Mouse (Mus musculus): ENCODE measurements around the gene Gm15155. TPM values are rescaled to one million over a fixed set of nuclear protein-coding genes. Genes with fewer than 3 reads are reported as not detected.

Gene Gm15155
- not detected in 2 replicates for polyA plus RNA-seq (2016; fragmentation: Nextera tagmentation; extraction: Ambion mirVana)

DNA sequence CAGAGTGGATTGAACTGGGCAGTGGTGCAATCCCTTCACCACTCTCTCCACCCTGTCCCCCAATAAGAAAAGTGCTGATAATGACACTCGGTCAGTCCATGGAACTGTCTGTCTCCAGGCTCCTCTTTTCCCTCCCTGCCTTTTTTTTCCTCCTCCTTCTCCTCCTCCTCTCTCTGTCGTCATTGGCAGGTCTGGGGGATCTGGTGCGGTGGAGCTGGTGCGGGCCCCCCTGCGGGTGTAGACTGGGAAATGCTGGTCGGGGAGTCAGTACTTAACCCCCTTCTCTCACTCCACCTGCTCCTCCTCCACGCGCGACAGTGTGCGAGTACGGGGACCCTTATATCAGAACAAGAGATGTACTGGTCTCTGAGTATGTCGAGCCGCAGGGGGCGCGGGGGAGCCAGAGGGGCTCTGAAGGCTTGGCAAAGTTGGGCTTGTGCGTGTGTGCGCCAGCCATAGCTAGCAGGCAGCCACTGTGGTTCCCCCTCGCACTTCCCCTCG is at the start of gene Gm15155:
Gm15155 (plus strand) TSS at position 401 of the 501 bp plus-strand sequence.
- Histone ChIP-seq H3K4me1 (no peaks in the 10 kb centered on the region), H3K9ac (0 out of 2 replicates have a peak within 1 kb of the TSS, but pooled peaks have one; percentile 27), H3K9me3 (no peaks in the 10 kb centered on the region), H3K4me2 (replicated peaks) (peak within 1 kb of the TSS; percentile 91), H3K4me3 (peak within 1 kb of the TSS; percentile 47), H3K27me3 (peaks cover 43% of the 10 kb centered on the region), H3K36me3 (no peaks in the 10 kb centered on the region), H3K27ac (no peak within 1 kb of the TSS)
- WGBS = 19% methylated on average over 19 of the region's 19 CpGs
- peak; percentile 36 for ATAC-seq (ENCODE audit: insufficient number of reproducible peaks, insufficient read depth, low FRiP score, low TSS enrichment)

DNA sequence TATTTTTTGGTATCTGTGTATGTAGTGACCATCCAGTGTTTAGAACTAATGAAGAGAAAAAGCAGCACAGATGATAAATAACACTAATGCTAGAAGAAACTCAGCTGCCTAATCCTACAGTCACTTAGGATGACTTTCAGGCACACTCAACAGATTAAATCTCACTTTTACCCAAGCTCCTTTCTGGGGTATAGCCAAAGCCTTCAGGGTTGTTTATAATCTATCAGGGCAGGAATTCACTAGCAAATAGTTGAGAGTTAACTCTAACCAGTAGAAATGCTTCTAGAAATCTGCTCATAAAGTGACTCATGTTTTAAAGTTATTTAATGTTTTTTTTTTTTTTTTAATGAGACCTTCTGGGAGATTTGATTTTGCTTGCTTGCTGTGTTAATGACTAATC is 44.8 kb upstream of the Gm15155 start:
- no peaks in the 10 kb centered on the region for H3K9me3 ChIP-seq
- H3K4me1 ChIP-seq = no peaks in the 10 kb centered on the region
- no peak overlapping the region for H3K4me2 ChIP-seq (replicated peaks)
- H3K4me3 ChIP-seq = no peak overlapping the region
- no peak for ATAC-seq (ENCODE audit: insufficient number of reproducible peaks, insufficient read depth, low FRiP score, low TSS enrichment)
- no peak overlapping the region for H3K9ac ChIP-seq
- H3K27ac ChIP-seq = no peak overlapping the region
- no peaks in the 10 kb centered on the region for H3K36me3 ChIP-seq
- H3K27me3 ChIP-seq = no peaks in the 10 kb centered on the region

DNA sequence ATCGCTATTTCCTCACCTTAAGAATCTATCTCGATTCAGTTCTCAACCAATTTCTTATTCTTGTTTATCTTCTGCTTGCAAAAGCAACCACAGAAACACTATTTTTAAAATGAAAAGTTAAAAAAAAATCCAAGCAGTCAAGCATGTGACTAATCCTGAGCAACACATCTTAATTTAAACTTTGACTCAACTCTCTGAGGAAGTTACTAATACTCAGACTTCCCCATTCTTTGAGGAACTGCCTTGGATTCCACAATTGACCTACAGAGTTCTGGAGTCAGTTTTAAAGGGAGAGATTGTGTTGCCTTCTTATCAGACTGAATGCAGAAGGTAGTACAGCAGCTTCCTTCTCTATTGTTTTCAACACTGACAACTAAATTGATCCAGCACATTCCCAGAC is 40.0 kb upstream of the Gm15155 start:
- Histone ChIP-seq H3K4me2 (replicated peaks) (no peak overlapping the region), H3K27me3 (no peaks in the 10 kb centered on the region), H3K4me3 (no peak overlapping the region), H3K9ac (no peak overlapping the region), H3K27ac (no peak overlapping the region), H3K9me3 (no peaks in the 10 kb centered on the region), H3K36me3 (no peaks in the 10 kb centered on the region), H3K4me1 (no peaks in the 10 kb centered on the region)
- WGBS = 93% methylated on average over 2 of the region's 2 CpGs
- ATAC-seq (ENCODE audit: insufficient number of reproducible peaks, insufficient read depth, low FRiP score, low TSS enrichment) = no peak

DNA sequence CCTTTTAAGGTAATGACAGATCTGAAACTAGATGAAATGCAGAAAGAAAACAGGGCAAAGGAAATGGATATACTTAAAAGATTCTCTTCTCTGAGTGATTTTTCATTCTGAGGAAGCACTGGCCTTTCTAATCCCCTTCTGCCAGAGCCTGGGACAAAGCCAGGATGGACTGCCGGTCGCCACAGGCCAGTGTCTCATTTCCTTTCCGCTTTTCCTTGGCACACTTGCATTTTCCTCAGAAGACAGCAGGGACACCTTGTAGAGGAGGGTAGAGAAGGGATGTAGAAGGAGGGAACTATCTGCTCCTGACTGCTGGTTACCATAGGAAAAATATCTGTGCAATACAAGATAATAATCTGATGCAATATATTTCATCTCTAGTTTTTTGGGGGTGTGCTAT is 33.1 kb upstream of the Gm15155 start:
- Histone ChIP-seq H3K36me3 (no peaks in the 10 kb centered on the region), H3K27ac (no peak overlapping the region), H3K4me1 (no peaks in the 10 kb centered on the region), H3K4me3 (no peak overlapping the region), H3K9me3 (no peaks in the 10 kb centered on the region), H3K9ac (no peak overlapping the region), H3K4me2 (replicated peaks) (no peak overlapping the region), H3K27me3 (no peaks in the 10 kb centered on the region)
- 56% methylated on average over 3 of the region's 3 CpGs for WGBS
- ATAC-seq (ENCODE audit: insufficient number of reproducible peaks, insufficient read depth, low FRiP score, low TSS enrichment) = no peak

DNA sequence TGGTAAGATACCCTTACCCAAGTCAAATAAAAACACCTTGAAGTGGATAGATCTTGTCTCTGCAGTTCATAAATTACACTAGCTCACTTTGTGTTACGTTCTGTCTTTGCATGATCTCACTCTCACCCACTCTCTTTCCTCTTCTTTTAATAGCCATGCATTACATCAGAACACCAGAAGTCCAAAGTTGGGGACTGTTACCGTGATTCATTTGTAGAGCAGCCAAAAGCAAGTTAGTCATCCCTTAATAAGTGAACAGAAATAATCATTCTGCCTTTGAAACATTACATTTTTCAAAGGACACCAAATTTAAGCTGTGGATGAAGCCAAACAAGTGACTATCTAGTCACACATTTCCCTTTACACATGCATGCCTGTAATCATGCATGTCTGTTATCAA is 32.1 kb upstream of the Gm15155 start:
- no peak overlapping the region for H3K27ac ChIP-seq
- no peaks in the 10 kb centered on the region for H3K4me1 ChIP-seq
- ATAC-seq (ENCODE audit: insufficient number of reproducible peaks, insufficient read depth, low FRiP score, low TSS enrichment) = no peak
- H3K9me3 ChIP-seq = no peaks in the 10 kb centered on the region
- no peaks in the 10 kb centered on the region for H3K27me3 ChIP-seq
- H3K36me3 ChIP-seq = no peaks in the 10 kb centered on the region
- WGBS = 74% methylated on average over 2 of the region's 2 CpGs
- no peak overlapping the region for H3K4me3 ChIP-seq
- H3K9ac ChIP-seq = no peak overlapping the region
- no peak overlapping the region for H3K4me2 ChIP-seq (replicated peaks)

DNA sequence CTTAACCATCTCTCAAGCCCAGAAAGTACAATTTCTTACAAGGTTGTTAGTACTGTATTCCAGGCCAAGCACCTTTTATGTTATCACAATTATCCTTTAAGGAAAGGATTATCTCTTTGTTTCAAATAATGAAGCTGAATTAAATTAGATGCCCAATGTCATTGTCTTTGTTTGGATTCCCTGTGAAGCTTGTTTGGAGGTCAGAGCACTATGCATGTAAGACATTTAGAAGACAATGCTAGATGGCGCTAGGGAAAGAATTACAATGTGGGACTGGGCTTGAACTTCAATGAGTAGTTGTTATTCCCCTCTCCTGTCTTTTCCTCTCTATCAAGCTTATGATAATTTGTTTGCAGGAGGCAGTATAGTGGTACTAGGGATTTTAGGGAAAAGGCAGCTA is 29.9 kb upstream of the Gm15155 start:
- 75% methylated on average over 1 of the region's 1 CpGs for WGBS
- Histone ChIP-seq H3K27ac (no peak overlapping the region), H3K4me2 (replicated peaks) (no peak overlapping the region), H3K4me1 (no peaks in the 10 kb centered on the region), H3K9ac (no peak overlapping the region), H3K4me3 (no peak overlapping the region), H3K9me3 (no peaks in the 10 kb centered on the region), H3K27me3 (no peaks in the 10 kb centered on the region), H3K36me3 (no peaks in the 10 kb centered on the region)
- no peak for ATAC-seq (ENCODE audit: insufficient number of reproducible peaks, insufficient read depth, low FRiP score, low TSS enrichment)

DNA sequence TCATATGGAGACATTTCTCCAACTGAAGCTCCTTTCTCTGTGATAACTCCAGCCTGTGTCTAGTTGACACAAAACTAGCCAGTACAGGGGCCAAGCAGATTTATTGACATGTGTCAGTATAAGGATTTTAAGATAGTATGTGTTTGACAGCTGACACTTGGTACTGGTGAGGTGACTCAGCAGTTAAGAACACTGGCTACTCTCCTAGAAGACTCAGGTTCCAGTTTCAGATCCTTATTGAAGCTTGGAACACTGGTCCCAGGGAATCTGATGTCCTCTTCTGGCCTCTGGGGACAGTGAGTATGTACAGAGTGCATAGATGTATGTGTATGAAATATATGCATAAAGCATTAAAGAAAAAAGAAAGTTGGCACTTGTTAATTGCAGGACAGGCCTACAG is 28.2 kb upstream of the Gm15155 start:
- H3K27me3 ChIP-seq = no peaks in the 10 kb centered on the region
- no peak overlapping the region for H3K27ac ChIP-seq
- no peak overlapping the region for H3K4me3 ChIP-seq
- no peaks in the 10 kb centered on the region for H3K9me3 ChIP-seq
- no peaks in the 10 kb centered on the region for H3K36me3 ChIP-seq
- H3K4me2 ChIP-seq (replicated peaks) = no peak overlapping the region
- no peak for ATAC-seq (ENCODE audit: insufficient number of reproducible peaks, insufficient read depth, low FRiP score, low TSS enrichment)
- no peaks in the 10 kb centered on the region for H3K4me1 ChIP-seq
- no peak overlapping the region for H3K9ac ChIP-seq

DNA sequence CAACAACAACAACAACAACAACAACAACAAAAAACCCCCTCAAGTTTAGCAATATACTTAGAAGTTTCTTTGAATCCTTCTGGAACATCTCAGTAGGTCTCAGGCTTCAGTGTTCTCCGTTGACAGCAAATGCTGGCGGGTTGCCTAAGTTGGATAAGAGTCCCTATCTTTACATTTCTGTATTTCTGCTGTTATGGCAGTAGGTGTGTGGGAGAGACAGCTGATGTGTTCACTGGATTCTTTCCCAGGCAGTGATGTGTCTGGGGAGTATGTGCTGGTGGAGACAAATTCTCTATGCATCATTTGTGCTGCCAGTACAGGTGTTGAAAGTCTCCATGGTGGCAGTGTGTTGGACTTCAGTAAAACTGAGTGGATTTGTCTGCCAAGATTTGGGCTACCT is 23.3 kb upstream of the Gm15155 start:
- ATAC-seq (ENCODE audit: insufficient number of reproducible peaks, insufficient read depth, low FRiP score, low TSS enrichment) = no peak
- Histone ChIP-seq H3K27me3 (no peaks in the 10 kb centered on the region), H3K36me3 (no peaks in the 10 kb centered on the region), H3K4me1 (no peaks in the 10 kb centered on the region), H3K27ac (no peak overlapping the region), H3K9ac (no peak overlapping the region), H3K4me3 (no peak overlapping the region), H3K4me2 (replicated peaks) (no peak overlapping the region), H3K9me3 (no peaks in the 10 kb centered on the region)
- WGBS = 87% methylated on average over 2 of the region's 2 CpGs

DNA sequence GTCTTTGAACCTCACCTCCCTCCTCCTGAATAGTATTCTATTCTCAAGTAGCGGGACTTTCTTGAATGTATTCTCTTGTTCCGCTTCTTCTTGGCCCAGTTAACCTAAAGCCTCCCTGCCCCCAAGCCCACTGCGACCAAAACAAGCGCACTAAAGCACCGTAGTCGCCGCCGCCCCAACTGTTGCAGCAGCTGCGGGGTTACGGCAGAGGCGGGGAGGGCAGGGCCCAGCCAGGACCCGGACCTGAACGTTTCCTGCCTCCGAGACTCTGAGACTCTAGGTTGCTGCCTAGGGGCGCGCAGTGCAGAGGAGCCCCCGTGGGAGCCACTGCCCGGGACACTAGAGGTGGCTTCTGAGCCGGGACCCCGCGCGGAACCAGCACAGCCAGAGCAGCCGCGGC is 2.0 kb upstream of the Gm15155 start:
- 7% methylated on average over 24 of the region's 24 CpGs for WGBS
- 0 out of 2 replicates have a peak, but pooled peaks have one; percentile 64 for ATAC-seq (ENCODE audit: insufficient number of reproducible peaks, insufficient read depth, low FRiP score, low TSS enrichment)
- Histone ChIP-seq H3K36me3 (no peaks in the 10 kb centered on the region), H3K9me3 (no peaks in the 10 kb centered on the region), H3K27me3 (peaks cover 43% of the 10 kb centered on the region), H3K9ac (no peak overlapping the region), H3K4me1 (no peaks in the 10 kb centered on the region), H3K4me2 (replicated peaks) (peak overlapping the region; percentile 91), H3K27ac (no peak overlapping the region), H3K4me3 (peak overlapping the region; percentile 47)

DNA sequence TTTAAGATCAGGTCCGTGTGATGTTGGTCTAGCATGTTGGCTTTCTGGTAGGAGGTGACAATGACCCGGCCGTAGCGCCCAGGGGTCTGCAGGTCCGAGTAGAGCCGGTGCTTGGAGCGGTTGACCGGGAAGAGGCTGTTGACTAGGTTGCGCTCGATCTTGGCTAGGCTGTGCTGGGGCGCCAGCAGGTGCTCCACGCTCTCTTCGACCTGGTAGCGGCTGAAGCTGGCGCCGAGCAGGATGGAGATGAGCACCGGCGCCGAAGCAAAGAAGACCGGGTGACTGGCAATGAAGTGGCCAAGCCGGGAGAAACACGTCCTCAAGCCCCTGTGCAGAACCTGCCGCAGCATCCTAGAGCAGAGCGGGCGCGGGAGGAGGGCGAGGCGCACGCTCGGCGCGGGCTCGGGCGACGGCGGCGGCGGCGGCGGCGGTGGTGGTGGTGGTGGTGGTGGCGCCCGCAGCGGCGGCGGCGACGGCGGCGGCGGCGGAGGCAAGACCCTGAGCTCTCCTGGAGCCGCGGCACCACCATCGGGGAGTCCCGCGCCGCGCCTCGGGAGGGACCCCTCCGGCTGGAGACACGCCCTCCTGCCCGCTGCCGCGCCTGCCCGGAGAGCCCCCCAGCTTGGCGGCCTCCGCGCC is 1.5 kb upstream of the Gm15155 start:
- Histone ChIP-seq H3K27me3 (peaks cover 43% of the 10 kb centered on the region), H3K9ac (peak overlapping the region; percentile 27; the same call in 1 of the 2 replicates), H3K36me3 (no peaks in the 10 kb centered on the region), H3K4me2 (replicated peaks) (peak overlapping the region; percentile 91), H3K27ac (no peak overlapping the region), H3K9me3 (no peaks in the 10 kb centered on the region), H3K4me1 (no peaks in the 10 kb centered on the region), H3K4me3 (peak overlapping the region; percentile 47)
- ATAC-seq (ENCODE audit: insufficient number of reproducible peaks, insufficient read depth, low FRiP score, low TSS enrichment) = peak; percentile 58; the same call in 1 of the 2 replicates
- WGBS = 31% methylated on average over 30 of the region's 69 CpGs

DNA sequence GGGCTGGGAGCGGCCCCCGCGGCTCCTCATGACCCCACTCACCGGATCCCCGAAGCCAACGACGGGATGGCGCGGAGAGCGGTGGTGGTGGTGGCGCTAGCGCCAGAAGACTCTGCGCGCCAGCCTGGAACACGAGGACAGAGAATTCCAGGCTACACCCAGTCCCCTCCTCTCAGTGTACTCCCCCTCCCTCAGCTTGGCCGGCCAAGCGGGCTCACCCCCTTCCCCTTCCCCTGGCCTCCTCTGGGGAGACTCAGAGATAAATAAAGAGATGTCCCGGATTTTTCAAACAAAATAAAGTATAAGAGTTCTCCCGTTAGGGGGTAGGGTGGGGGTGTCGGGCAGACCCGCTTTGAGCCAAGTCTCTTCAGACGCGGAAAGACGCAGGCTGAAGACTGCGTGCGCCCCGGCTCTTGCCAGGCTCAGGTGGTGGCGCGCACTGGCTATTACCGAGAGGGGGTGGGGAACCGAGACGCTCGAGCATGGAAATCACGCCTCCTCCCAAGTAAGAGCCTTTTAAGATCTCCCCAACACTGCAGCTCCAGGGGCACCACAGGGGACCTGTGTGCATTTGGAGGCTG is 750 bp upstream of the Gm15155 start, which contains the start of gene Ptchd1:
Ptchd1 (minus strand) TSS at position 114 of the 581 bp plus-strand sequence.
- H3K9ac ChIP-seq = peak within 1 kb of the TSS; percentile 27; the same call in 1 of the 2 replicates
- H3K27me3 ChIP-seq = peaks cover 43% of the 10 kb centered on the region
- peak; percentile 36; the same call in 1 of the 2 replicates for ATAC-seq (ENCODE audit: insufficient number of reproducible peaks, insufficient read depth, low FRiP score, low TSS enrichment)

DNA sequence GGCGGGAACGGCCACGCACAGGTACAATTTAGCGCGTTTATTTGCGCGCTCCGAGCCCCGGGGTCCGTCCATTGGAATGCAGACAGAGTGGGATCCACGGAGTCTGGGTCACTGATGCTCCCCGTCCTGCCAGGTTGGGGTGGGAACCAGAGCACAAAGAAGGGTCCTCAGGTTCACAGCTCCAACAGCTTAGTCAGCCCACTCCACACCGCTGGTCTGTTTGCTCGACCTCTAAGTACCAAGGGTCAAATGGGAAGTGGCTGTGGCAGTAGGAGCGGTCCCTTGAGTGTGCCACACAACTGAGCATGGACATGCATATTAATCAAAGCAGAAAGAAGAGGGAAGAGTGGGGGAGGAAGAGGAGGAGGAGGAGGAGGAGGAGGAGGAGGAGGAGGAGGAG is 354 bp downstream of the Gm15155 start:
- Histone ChIP-seq H3K4me2 (replicated peaks) (peak overlapping the region; percentile 91), H3K9ac (no peak overlapping the region), H3K27ac (no peak overlapping the region), H3K4me3 (peak overlapping the region; percentile 47), H3K4me1 (no peaks in the 10 kb centered on the region), H3K36me3 (no peaks in the 10 kb centered on the region), H3K9me3 (no peaks in the 10 kb centered on the region), H3K27me3 (peaks cover 43% of the 10 kb centered on the region)
- ATAC-seq (ENCODE audit: insufficient number of reproducible peaks, insufficient read depth, low FRiP score, low TSS enrichment) = no peak; the same call in 1 of the 2 replicates
- 7% methylated on average over 15 of the region's 15 CpGs for WGBS

More for the DNA sequence above, 750 bp upstream of the Gm15155 start, which contains the start of gene Ptchd1:
- Histone ChIP-seq H3K27ac (no peak within 1 kb of the TSS), H3K4me1 (no peaks in the 10 kb centered on the region), H3K4me3 (peak within 1 kb of the TSS; percentile 47), H3K36me3 (no peaks in the 10 kb centered on the region), H3K4me2 (replicated peaks) (peak within 1 kb of the TSS; percentile 91), H3K9me3 (no peaks in the 10 kb centered on the region)
- WGBS = 20% methylated on average over 28 of the region's 34 CpGs
